ENCODE assay signal across 11 mouse cellular contexts in the genomic region with DNA sequence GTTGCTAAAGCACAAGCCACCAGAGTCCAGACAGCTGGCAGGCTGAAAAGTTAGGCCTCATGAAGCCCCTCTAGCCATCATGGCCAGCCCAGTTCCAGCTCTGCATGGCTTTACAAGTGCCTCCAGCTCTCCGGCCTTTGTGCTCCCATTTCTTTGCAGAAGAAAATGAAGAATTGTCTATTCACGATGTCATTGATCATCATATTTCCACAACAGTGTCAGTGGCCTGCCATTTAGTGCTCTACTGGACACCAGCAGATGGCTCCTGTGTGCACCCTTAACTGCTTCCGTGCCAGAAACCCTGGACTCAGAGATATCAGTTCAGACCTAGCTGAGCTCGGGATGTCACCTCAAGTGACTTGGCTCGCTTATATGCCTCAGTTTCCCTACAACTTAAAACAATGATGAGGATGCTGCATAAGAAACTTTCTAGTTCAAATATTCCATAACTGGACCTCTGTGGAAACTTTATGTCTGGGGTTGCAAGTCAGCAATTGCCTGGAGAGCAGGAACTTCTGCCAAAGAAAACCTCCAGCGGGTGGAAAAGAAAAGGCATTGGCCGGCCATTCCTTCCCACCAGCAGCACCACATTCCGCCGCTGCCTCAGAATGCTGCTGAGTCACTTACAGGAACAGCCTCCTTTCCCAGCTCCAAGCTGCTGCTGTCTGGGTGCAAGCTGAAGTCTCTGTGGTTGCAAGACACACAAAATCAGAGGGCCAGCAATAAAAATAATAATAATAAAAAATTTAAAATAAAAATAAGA.
DNase-seq lines count a peak whose midpoint lies in the region; ATAC-seq lines count a peak whose summit lies in the region.
"Had no signal": no experiment of that assay in that cellular context is flagged by ENCODE, and none has a peak within 500 bp of the region (broad histone marks: within the 10 kb centered on the region; RNA-seq: fewer than 3 reads in every experiment).

No protein-coding gene starts in this region.

- H3K36me3 ChIP-seq in kidney, embryonic 14.5 days (ENCODE audit: control insufficient read depth, insufficient read depth, low read length), result no peaks in the 10 kb centered on the region
- H3K36me3 ChIP-seq in forebrain, embryonic 13.5 days (ENCODE audit: poor library complexity, severe bottlenecking), result no peaks in the 10 kb centered on the region
- H3K36me3 ChIP-seq: limb, embryonic 12.5 days; neural tube, embryonic 12.5 days had no signal

- WGBS in kidney, embryonic 14.5 days, result 76% methylated on average over 9 of the region's 9 CpGs
- 78% methylated on average over 9 of the region's 9 CpGs for WGBS in forebrain, embryonic 13.5 days

- H3K27ac ChIP-seq in kidney, embryonic 14.5 days (ENCODE audit: low read depth, low read length), result no peak overlapping the region
- no peak overlapping the region for H3K27ac ChIP-seq in forebrain, embryonic 13.5 days
- H3K27ac ChIP-seq: limb, embryonic 12.5 days; neural tube, embryonic 12.5 days had no signal

- H3K27me3 ChIP-seq in kidney, embryonic 14.5 days (ENCODE audit: control insufficient read depth, insufficient read depth, low read length), result no peaks in the 10 kb centered on the region
- no peaks in the 10 kb centered on the region for H3K27me3 ChIP-seq in forebrain, embryonic 13.5 days
- H3K27me3 ChIP-seq: limb, embryonic 12.5 days; neural tube, embryonic 12.5 days had no signal

- no peak for ATAC-seq in kidney, embryonic 14.5 days (ENCODE audit: low FRiP score, low TSS enrichment)
- no peak for ATAC-seq in forebrain, embryonic 13.5 days

- H3K9me3 ChIP-seq in kidney, embryonic 14.5 days (ENCODE audit: control insufficient read depth, low read length), result no peaks in the 10 kb centered on the region
- H3K9me3 ChIP-seq in forebrain, embryonic 13.5 days (replicated peaks), result no peaks in the 10 kb centered on the region
- H3K9me3 ChIP-seq: limb, embryonic 12.5 days; neural tube, embryonic 12.5 days had no signal

- H3K4me1 ChIP-seq in kidney, embryonic 14.5 days (ENCODE audit: control insufficient read depth, insufficient read depth, low read length), result no peaks in the 10 kb centered on the region
- peaks cover 10% of the 10 kb centered on the region for H3K4me1 ChIP-seq in forebrain, embryonic 13.5 days

- no peak overlapping the region for H3K4me2 ChIP-seq in kidney, embryonic 14.5 days (replicated peaks; ENCODE audit: low read depth, low read length)
- no peak overlapping the region for H3K4me2 ChIP-seq in forebrain, embryonic 13.5 days
- H3K4me2 ChIP-seq: limb, embryonic 12.5 days; neural tube, embryonic 12.5 days had no signal

- DNase-seq in kidney, adult 18-20 months, result peak; percentile 21
- peak; percentile 93 for DNase-seq in NIH3T3 (ENCODE audit: low read depth)
- DNase-seq in heart, adult 18-20 months, result peak; percentile 43 to 76
- peak; percentile 58 to 70 for DNase-seq in kidney, postnatal 4 days
- no peak for DNase-seq in natural killer cell, adult 2 months (ENCODE audit: low spot score in 2 of 2)
- no peak for DNase-seq in embryo, embryonic 10 days (ENCODE audit: low spot score)
- DNase-seq: cerebellum, postnatal 10 days had no signal

- H3K4me3 ChIP-seq in kidney, embryonic 14.5 days (ENCODE audit: low read length), result no peak overlapping the region
- no peak overlapping the region for H3K4me3 ChIP-seq in forebrain, embryonic 13.5 days
- H3K4me3 ChIP-seq: limb, embryonic 12.5 days; neural tube, embryonic 12.5 days had no signal

- no peak overlapping the region for H3K9ac ChIP-seq in kidney, embryonic 14.5 days (ENCODE audit: low read depth, low read length)
- no peak overlapping the region for H3K9ac ChIP-seq in forebrain, embryonic 13.5 days
- H3K9ac ChIP-seq: limb, embryonic 12.5 days; neural tube, embryonic 12.5 days had no signal

Comparison
In these comparisons a context has a peak if more than half of its experiments do, and no peak if none do; other contexts are left out.
1. DNase-seq: peak in kidney, adult 18-20 months (single experiment), NIH3T3 (single experiment), heart, adult 18-20 months (2 of 2) and kidney, postnatal 4 days (2 of 2); none in natural killer cell, adult 2 months (0 of 2) and embryo, embryonic 10 days (single experiment).